Mouse (Mus musculus) induced T-regulatory cell, adult 2 months (primary cell): ENCODE results near the gene Pxt1.
"Not testable (repeated sequence)": the region's sequence is repeated elsewhere in the genome, so short reads cannot be mapped to it uniquely, and the experiment has no call there.

Experiments
- DNase-seq: peaks from one replicate; pipeline ENCODE4 v3.0.0-alpha.2; 2012; ENCODE audit warnings: low read depth

Gene Pxt1

DNA sequence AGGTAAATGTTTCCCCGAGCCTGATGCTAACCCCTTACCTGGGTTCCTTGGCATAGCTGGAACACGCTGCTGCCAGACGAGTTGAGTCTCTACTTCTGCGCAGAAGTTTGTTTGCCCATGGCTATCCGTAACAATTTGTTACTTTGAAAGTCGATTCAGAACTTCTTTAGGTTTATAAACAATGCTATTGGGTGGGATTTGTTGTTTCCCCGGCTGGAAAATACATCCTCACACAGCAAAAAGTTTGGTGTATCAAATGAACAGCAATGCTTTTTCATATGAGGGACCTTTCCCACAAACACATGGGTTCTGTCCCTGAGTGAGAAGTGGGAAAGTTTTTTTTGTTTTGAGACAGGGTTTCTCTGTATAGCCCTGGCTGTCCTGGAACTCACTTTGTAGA lies at the start of gene Pxt1:
Gene Pxt1, minus strand, starts transcription at position 101 of the 400 bp plus-strand sequence.
- no peak for DNase-seq

DNA sequence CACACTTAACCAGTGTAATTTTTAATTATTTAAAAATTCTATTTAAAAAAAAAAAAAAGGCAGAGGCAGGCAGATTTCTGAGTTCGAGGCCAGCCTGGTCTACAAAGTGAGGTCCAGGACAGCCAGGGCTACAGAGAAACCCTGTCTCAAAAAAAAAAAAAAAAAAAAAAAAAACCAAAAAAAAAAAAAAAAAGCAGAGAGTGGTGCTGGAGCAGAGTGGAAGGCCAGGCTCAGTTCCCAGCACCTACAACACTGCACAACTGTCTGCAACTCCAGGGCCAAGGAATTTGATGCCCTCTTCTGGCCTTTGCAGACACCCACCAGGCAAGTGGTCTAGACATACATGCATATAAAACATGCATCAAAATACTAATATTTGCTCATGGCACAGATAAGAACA lies 49.4 kb upstream of the Pxt1 start:
- not testable (repeated sequence) for DNase-seq

DNA sequence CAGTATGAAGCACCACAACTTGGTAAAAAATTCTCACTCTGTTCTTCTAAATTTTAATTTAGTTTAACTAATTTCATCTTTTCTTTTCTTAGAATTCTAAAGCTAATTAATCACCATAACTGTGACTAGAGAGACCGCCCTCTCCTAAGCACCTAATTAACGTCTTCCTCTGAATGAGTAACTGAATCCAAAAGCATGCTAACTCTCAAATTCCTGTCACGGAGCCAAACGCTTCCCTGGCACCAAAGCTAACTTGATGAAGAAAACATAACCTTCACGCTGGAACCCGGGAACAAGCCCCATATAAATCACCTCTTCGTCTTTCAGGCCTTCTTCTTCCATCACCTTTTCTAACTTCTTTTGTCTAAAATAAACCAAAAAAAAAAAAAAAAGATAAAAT lies 48.5 kb upstream of the Pxt1 start:
- no peak for DNase-seq

DNA sequence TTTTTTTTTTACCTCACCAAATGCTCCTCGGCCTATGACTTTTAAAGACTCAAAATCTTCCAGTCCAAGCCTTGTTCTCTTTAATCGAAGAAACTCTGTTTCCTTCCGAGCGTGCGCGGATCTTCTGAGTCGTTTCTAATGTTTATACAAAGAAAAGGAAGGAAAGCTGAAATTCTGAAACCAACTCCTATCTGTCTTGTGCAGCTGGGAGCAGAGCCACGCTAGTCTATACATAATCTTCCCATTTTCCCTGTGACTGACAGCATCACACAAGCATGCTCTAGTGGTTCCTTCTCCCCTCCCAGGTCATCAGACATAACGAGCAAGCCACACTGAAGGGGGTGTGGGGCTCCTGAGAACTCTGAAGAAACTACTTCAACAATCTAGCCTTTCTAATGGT lies 47.6 kb upstream of the Pxt1 start:
- no peak for DNase-seq

DNA sequence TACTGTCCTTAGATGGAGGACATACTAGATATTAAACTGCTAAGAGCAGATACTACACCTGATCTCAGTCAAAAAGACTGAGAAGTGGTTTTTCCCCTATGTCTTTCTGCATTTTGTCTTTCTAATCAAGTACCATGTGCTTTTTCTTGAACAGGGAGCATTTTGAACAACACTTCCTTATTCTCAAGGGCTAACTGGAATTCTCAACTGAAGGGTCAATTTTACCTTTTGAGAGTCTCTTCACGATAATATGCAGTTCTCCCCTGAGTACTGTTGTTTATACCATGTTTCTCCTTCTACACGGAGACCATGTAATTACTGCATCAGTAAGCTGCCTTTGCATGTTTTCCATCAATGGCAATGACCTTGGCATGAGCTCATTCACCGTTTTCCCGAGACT lies 46.4 kb upstream of the Pxt1 start:
- no peak for DNase-seq

DNA sequence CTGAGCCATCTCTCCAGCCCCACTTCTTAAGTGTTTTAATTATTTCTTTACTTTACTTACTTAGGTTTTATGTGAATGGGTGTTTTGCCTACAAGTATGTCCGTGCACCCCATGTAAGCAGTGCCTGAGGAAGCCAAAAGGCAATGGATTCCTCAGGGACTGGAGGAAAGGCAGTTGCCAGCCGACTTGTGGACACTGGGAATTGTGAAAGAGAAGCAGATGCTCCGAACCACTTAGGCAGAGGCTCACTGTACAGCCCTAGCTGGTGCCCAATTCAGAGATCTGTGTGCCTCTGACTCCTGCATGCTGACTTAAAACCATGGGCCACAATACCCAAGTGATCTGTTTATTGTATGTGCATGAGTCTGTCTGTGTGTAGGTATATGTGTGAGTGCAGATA lies 45.4 kb upstream of the Pxt1 start:
- DNase-seq = no peak

DNA sequence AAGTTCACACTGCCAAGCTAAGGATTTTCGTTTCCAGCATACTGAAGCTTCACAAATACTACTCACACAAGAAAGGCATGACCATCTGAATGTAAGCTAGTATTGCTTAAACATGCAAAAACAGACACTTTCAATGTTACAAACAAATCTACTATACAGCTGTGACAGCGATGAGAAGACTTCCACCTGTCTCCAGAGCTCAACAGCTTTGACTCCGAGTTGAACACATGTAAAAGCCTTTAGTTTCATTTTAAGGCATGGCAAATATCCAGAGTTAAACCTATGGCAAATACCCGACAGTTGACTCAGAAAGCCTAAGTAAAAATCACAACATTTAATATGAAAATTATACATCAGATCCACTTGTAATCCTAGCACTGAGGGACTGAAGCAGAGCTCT lies 44.7 kb upstream of the Pxt1 start:
- peak; percentile 20 for DNase-seq

DNA sequence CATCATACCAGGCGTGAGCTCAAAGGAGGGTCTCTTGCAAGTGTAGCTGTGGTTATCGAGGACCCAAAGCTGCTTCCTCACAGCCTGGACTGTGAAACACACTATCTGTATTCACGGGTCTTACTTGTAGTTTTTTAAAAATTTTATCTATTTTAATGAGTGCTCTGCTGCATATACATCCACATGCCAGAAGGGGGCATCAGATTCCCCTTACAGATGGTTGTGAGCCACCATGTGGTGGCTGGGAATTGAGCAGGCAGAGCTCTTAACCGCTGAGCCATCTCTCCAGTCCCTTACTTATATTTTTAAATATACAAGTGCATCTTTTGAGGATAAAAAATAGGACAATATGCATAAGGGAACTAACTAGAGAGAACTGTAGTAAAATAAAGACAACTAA lies 44.1 kb upstream of the Pxt1 start:
- DNase-seq = peak; percentile 84

DNA sequence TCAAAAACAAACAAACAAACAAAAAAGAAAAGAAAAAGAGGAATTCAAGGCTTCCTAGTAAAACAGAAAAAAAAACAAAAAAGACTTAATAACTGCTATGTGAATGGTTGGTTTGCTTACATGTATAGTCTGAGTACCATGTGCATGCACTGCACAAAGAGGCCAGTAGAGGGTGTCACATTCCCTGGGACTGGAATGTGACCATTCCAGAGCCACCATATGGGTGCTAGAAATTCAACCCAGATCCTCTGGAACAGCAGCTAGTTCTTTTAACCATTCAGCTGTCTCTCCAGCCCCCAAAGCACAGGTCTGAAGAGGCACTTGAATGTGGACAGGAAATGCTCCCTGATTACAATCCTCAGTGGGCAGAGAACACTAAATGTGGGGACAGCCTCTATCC lies 43.2 kb upstream of the Pxt1 start:
- DNase-seq = peak; percentile 61

DNA sequence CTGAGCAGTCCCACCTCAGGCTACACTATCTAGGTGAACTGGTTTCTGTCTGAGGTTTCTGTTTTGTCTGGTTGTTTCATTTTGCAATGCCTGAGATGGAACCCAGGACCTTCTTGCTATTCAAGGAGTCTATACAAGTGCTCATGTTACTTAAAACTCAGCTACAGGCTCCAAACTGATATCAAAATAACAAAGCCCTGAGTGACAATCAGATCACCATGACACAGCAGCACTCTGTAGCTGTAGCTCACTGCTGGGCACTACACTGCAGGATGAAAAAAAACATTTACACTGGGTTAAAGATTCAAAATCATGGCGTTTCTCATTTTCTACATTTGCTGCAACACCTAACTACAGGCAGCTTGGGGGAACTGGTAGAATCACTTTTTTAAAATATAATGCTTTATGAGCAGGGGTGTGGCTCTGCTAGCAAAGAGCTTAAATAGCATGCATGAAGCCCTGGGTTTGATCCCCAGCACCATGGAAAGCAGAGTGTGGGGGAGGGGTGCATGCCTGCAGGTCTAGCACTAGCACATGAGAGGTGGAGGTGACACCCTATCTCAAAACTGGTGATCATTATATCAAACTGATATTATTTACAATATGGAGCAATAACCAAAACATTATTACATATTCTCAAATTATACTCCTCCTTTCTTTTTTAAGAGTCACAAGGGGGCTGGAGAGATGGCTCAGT lies 41.2 kb upstream of the Pxt1 start:
- DNase-seq = no peak

DNA sequence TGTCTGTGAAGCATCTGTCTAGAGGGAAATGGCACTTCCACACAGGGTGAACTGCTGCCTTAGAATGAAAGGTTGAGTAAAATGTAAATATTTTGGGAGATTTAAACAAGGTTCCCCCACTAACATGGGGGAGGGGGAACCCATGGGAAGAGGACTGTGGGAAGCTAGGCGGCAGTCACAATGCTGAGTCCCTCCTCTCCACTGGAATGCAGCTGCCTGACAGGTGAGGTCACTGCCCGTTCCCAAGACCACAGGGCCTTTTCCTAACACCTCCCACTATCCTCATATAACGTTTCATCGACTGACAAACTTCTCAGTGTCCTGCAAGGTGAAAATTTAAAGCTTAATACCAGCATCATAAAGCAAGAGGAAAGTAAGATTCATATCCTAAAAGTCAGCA lies 39.0 kb upstream of the Pxt1 start:
- DNase-seq = no peak

DNA sequence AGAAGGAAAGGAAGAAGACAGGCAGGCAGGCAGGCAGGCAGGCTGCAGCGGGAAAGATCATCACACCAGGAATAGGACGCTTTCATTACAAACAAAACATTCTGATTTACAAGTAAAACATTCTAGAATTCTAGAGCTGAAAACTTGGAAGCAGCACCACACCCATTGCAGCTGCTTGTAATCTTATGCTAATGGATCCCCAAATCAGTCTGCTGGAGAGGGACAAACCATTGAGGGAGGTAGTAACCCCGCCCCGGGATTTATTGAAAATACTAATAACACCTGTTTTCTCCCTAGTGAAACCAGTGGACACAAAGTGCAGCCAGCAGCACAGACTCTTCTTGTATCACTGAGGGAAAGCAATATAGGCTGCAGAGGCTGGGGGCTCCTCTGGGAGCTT lies 37.4 kb upstream of the Pxt1 start:
- no peak for DNase-seq

DNA sequence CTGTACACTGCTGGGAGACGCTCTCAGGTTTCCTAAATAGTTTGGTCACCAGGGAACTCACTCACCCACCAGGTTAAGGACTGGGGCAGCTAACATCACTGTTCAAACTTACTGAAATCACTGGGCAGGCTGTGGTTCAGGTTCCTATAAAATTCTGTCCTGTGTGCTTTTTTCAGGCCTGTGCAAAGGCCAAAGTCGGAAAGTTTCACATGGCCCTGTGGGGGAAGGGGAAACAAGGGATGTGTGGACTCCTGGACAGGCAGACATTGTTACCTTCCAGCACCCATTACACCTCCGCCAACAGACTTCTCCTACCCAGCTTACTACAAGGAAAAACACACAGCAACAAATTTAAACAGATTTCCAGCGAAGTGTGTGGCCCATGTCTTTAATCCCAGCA lies 35.5 kb upstream of the Pxt1 start:
- no peak for DNase-seq

DNA sequence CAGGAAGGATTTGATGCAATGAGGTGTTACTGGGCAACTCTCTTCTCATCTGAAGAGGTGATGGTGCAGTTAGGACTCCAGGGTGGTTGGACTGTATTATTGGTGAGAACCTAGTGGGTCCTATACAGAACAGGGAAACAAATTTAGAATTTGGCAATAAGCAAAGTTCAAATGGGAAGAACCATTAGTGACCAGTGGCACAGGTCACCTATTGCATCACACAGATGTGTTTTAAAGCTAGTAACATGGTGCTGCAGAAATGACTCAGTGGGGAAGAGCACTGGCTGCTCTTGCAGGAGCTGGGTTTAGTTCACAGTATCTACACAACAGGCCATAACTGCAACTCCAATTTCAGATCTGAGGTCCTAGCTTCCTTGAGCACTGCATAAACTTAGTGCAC lies 26.5 kb upstream of the Pxt1 start:
- no peak for DNase-seq

DNA sequence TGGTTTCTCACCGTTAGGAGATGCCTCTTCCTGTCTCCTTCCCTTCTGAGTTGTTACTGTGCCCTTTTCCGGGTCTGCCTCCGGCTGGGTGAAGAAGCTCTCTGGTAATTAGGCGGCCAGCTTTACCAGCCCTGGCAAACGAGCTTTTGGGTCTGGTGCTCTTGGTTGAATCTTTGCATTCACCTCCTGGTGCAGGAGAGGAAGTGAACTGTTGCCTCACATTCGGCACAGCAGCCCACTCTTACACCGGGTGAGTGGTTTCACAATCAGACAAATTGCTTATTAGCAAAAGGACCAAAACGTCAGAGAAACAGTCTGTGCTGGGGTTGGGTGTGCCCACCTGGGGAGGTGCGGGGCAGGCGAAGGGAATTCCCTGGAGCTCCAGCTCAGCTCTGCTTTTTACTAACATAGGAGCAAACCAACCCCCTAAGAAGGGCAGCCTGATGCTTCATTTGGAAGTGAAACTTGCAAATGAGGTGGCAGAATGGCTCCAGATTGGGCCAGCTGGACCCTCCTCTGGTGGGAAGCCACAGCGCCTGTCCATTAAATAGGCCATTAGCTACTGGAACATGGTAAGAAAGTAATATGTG lies 23.5 kb upstream of the Pxt1 start:
- peak; percentile 55 for DNase-seq

DNA sequence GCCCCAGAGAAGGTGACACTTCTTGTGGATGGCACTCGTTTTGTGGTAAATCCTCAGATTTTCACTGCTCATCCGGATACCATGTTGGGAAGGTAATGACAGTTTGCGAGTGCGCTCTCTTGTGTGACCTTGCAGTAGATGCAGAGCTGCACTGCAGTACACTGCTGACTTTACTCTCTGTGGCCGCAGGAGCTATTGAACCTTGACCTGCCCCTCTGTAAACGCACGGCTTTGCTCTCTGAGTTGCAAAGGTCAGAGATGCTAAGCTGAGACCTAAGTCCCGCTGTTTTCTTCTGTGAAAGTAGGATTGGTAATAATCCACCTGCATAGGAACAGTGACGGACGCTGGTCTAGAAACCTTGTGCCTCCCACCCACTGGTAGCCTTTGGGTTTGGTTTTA lies 18.0 kb upstream of the Pxt1 start:
- no peak for DNase-seq

DNA sequence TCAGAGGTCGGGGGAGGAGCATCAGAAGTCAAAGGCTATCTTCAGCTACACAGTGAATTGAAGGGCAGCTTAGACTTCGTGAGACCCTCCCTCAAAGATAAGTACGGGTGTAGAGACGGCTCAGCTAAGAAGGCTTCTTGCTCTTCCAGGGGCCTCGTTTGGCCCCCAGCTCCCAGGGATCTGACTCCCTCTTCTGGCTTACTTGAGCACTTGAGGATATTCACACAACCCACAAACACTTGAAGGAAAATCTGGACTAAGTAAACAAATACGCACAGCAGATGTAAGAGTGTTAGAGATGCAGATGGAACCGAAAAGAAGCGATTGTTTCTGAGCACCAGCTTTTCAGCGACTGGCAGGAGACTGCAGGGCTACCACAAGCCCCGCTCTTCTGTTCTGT lies 17.0 kb upstream of the Pxt1 start:
- no peak for DNase-seq

DNA sequence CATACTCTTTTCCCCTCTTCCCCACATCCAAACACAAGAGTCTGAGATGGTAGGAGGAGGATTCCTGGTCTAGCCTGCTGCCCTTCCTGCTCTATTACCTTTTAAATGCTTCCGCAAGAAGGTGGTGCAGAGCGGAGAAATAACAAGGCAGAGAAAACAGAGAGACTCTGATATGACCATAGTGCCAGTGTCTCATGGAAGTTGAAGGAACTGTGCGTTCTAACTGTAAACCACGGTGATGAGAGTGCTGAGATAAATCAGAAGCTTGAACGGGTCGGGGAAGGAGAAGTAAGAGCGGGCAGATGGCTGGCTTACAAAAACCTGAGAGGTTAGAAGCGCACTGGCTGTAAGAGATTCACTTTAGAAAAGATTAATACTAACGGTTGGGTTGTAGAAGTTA lies 10.8 kb upstream of the Pxt1 start:
- no peak for DNase-seq

DNA sequence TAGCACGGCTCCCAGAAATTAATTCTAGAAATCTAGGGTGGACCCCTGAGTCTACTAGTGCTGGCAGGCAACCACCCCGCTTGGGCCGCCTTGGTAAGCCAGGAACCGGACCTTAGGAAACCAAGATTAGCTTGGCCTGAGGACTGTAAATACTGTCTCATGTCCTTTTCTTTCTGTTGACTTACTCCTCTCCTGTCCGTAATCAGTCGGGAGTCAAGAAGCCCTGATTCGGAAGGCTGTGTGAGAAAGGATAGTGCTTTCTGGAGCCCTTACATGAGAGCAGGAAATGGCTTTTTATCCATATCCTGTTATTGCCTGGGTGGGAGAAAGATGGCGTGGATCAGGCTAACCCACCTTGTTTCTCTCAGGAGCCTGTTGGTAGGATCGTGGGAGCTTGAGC lies 9.6 kb upstream of the Pxt1 start:
- DNase-seq = peak; percentile 47

DNA sequence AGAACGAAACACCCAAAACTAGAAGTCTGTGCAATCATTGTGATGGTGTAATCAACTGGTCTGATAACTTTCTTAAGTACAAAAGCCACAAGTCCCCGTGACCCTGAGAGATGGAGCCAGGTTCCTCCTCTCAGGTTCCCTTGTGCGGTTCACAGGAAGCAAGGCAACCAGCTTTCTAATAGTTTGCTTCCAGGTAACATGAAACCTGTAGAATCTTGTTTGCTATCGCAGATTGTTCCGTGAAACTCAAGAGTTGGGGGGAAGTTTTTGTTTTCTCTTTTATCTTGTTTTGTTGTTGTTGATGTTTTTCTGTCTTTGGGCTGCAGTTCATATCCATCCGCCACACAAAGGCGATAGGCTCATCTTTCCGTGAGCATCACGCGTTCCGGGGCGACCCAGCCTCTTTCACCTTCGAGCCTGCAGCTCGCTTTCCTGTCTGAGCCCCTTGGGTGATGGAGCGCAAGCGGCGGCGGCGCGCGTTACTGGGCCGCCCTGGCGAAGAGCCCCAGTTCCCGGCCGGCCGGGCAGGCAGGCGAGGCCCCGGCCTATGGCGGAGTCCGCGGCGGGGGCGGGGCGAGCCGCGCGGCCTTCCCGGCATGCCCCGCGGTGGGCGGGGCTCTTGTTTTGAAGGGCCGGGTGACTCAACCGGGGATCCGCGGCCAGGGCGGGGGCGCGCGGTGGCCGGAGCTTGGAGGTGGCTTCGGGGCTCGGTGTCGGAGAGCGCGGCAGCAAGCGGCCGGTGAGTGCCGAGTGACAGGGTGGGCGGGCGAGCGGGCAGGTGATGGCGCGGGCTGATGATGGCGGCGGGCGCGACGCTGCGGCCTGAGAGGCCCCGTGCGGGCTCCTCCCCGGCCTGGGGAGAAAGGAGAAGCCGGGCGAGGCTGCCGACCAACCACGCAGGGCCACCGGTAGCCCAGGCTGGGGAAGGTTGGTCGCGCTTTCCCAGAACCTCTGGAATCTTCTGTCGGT lies 8.5 kb upstream of the Pxt1 start, which contains the start of gene Kctd20:
Gene Kctd20, plus strand, starts transcription at position 120 of the 969 bp plus-strand sequence.
- peak; percentile 95 for DNase-seq

DNA sequence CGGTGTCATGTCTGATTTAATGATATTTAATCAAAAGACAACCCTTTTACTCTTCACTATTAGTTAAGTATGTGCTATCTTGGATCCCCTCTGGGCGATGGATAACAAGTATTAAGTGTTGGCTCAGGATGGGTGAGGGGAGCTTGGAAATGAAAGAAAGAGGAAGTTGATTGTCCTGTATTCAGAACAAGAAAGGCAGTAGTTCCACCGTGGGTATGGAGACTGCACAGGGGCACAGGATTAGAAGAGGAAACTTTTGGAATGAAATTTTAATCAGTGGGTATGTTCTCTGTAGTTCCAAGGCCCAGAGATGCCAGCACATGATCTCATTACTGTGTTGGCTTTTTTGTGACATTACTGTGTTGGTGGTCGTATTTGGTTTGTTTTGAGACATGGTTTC lies 7.1 kb upstream of the Pxt1 start:
- no peak for DNase-seq

DNA sequence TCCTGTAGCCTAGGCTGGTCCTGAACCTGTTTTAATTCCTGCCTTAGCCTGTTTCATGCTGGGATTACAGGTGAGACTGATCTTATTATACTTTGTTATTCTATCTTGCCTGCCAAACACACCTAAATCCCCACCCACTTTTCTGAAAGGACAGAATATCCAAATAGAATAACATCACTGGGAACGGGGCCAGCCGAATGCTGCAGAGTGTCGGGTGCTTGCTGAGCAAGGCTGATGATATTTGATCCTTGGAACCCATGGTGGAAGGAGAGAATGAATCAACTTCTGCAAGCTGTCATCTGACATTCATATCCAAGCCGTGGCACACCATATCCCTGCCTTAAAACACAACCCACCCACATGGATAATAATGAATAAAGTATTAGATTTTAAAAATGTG lies 5.0 kb upstream of the Pxt1 start:
- DNase-seq = no peak
